Mouse (Mus musculus) embryonic fibroblast, embryonic 13.5 days (primary cell): Measurements from ENCODE around the gene Wdr95. TPM values are rescaled to one million over a fixed set of nuclear protein-coding genes. Genes with fewer than 3 reads are reported as not detected.

Experiments
- H3K27ac ChIP-seq: 2 replicates; pipeline ENCODE4 v1.5.1; 2012; ENCODE audit warnings: low read length, control low read depth, inconsistent platforms; ENCODE audit not compliant: insufficient read depth
- H3K4me1 ChIP-seq: 2 replicates; pipeline ENCODE4 v1.6.1; 2011; ENCODE audit warnings: low read length; ENCODE audit not compliant: control insufficient read depth, insufficient read depth
- H3K4me3 ChIP-seq: 2 replicates; pipeline ENCODE4 v1.5.1; 2011; ENCODE audit warnings: mild to moderate bottlenecking, control low read depth, low read length; ENCODE audit not compliant: insufficient read depth
- CTCF ChIP-seq: IDR thresholded peaks from 2 replicates; pipeline ENCODE4 v1.5.1; 2011; ENCODE audit warnings: mild to moderate bottlenecking, control low read depth, low read length, moderate library complexity, borderline replicate concordance; ENCODE audit not compliant: insufficient read depth
- POLR2A ChIP-seq: IDR thresholded peaks from 2 replicates; pipeline ENCODE4 v1.6.1; 2011; ENCODE audit warnings: low read depth, mild to moderate bottlenecking, control low read depth, low read length, moderate library complexity
- polyA plus RNA-seq: library from polyadenylated mRNA; stranded (reverse); fragments of >200 nt; gene quantifications from 2 replicates; pipeline ENCODE4 v1.2.4, GENCODE M21; 2011; ENCODE audit warnings: low read depth; ENCODE audit not compliant: missing spikeins, insufficient read length

Wdr95 gene
- polyA plus RNA-seq, 1 experiment: not detected

DNA sequence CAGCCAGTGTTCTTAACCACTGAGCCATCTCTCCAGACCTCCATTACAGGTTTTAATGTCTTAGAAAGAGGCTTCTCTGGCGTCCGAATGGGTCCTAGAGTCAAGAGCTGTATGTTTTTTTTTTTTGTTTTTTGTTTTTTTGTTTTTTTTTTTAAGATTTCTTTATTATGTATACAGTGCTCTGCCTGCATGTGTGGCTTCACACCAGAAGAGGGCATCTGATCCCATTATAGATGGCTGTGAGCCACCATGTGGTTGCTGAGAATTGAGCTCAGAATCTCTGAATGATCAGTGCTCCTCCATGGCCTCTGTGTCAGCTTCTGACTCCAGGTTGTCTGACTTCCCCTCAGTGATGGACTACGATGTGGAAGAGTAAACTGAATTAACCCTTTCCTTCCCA lies 129.5 kb downstream of the Wdr95 start:
- Histone ChIP-seq H3K4me1 (no peaks in the 10 kb centered on the region), H3K27ac (no peak overlapping the region), H3K4me3 (no peak overlapping the region)
- TF ChIP-seq CTCF (no peak), POLR2A (no peak)

DNA sequence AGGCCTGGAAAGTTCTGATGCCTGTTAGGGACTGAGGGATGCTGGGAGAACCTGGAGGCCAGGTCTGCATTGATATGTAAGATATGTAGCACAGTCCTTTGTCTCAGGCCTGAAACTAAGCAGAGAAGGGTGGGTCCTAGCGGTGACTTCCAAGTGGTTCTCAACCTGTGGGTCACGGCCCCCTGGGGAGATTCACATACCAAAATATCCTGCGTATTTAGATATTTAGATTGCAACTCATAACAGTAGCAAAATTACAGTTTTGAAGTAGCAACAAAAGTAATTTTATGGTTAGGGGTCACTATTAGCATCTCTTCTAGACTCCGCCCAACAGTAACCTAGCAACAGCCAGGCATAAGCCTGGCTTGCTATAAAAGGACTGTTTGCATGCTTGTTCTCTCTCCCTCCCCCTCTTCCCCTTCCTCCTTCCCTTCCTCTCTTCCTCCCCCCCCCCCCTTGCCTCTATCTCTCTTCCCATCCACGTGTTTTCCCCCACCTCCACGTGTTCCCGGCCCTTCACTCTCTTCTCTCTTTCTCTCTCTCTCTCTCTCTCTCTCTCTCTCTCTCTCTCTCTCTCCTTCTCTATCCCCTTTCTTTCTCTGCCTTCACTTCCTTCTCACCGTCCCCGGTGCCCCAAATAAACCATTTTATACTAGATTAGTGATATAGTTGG lies 130.4 kb downstream of the Wdr95 start:
- no peak overlapping the region for H3K4me3 ChIP-seq
- H3K27ac ChIP-seq: no peak overlapping the region
- H3K4me1 ChIP-seq: no peaks in the 10 kb centered on the region
- TF ChIP-seq CTCF: no peak
- no peak for TF ChIP-seq POLR2A

DNA sequence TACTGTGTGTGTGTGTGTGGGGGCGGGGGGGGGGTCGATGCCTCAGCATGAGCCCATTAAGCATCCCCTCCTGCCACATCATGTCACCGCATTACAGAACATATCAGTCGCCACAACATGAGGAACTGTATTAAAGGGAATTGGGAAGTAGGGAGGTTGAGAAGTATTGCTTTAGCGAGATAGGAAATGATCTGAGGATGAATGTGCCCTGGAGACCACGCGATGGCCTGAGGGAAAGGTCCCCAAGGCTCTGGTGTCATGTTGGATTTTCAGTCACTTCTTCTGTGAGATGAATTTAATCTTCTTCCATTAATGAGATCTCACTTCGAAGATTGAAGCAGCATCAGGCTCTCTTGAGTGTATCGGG lies 130.9 kb downstream of the Wdr95 start:
- Histone ChIP-seq H3K27ac (no peak overlapping the region), H3K4me1 (no peaks in the 10 kb centered on the region), H3K4me3 (no peak overlapping the region)
- TF ChIP-seq POLR2A: no peak
- no peak for TF ChIP-seq CTCF

DNA sequence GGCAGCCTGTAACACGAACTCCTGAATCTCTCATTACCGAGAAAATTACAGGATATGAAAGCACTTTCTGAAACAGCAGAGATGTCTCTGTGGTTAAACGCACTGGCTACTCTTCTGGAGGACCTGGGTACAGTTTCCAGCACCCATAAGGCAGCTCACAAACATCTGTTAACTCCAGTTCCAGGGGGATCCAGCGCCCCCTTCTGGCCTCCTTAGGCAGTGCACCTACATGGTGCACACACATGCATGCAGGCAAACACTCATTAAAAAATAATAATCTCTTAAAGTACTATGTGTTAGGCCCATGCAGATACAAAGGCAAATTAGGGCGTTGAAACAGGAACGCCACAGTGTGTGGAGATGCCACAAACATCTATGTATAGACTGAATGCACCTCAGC lies 132.9 kb downstream of the Wdr95 start:
- Histone ChIP-seq H3K27ac (no peak overlapping the region), H3K4me3 (no peak overlapping the region)
- TF ChIP-seq CTCF (no peak), POLR2A (no peak)

More for the DNA sequence above, 132.9 kb downstream of the Wdr95 start:
- H3K4me1 ChIP-seq: no peaks in the 10 kb centered on the region

Other genes starting within 250 kb of the Wdr95 start
- 70.2 and 77.2 TPM in 2 replicates for gene Medag, start 116.9 kb upstream of the Wdr95 start, polyA plus RNA-seq
- 1.6 TPM in 1 of 2 replicates, not detected in the other for gene Tex26, start 89.0 kb upstream of the Wdr95 start, polyA plus RNA-seq
- gene Hsph1, start 107.7 kb downstream of the Wdr95 start, polyA plus RNA-seq: 81.2 and 96.4 TPM in 2 replicates
- 21.0 and 28.9 TPM in 2 replicates for gene B3glct, start 149.6 kb downstream of the Wdr95 start, polyA plus RNA-seq